Comparison of ENCODE assay signal across 8 mouse cellular contexts in genomic region chr19:20345317-20345917, GRCm38 (mm10). TPM values are rescaled to one million over a fixed set of nuclear protein-coding genes. Genes with fewer than 3 reads are reported as not detected.
DNase-seq lines count a peak whose midpoint lies in the region; ATAC-seq lines count a peak whose summit lies in the region.

No protein-coding gene starts in this region.

- H3K36me3 ChIP-seq in forebrain, embryonic 14.5 days (ENCODE audit: control insufficient read depth, insufficient read depth, low read length): no peaks in the 10 kb centered on the region

- WGBS in forebrain, embryonic 14.5 days: 10% methylated on average over 8 of the region's 8 CpGs

- ATAC-seq in forebrain, embryonic 14.5 days: peak; percentile 89

- H3K4me3 ChIP-seq in forebrain, embryonic 14.5 days (ENCODE audit: low read depth, low read length): no peak overlapping the region

- H3K9ac ChIP-seq in forebrain, embryonic 14.5 days (ENCODE audit: low read length): no peak overlapping the region

- H3K4me1 ChIP-seq in forebrain, embryonic 14.5 days (ENCODE audit: control insufficient read depth, insufficient read depth, low read length): no peaks in the 10 kb centered on the region; the same call in 1 of the 2 replicates

- no peak overlapping the region for H3K27ac ChIP-seq in forebrain, embryonic 14.5 days (ENCODE audit: low read depth, low read length)

- no peak overlapping the region for H3K4me2 ChIP-seq in forebrain, embryonic 14.5 days (ENCODE audit: low read length)

- no peaks in the 10 kb centered on the region for H3K9me3 ChIP-seq in forebrain, embryonic 14.5 days (replicated peaks; ENCODE audit: control insufficient read depth, low read length)

- H3K27me3 ChIP-seq in forebrain, embryonic 14.5 days (replicated peaks; ENCODE audit: control insufficient read depth, insufficient read depth, low read length): no peaks in the 10 kb centered on the region

- DNase-seq in Muller cell, postnatal 12 days (ENCODE audit: inconsistent ontology term): peak; percentile 78
- DNase-seq in c-Kit-positive CD71-positive TER-119-positive erythroid progenitor cells, embryonic 14.5 days (ENCODE audit: low spot score): peak; percentile 57
- DNase-seq in forebrain, embryonic 14.5 days (ENCODE audit: low spot score): peak; percentile 86
- DNase-seq in hindlimb bud, embryonic 11.5 days (ENCODE audit: extremely low spot score, low read depth, low spot score): peak; percentile 53
- peak; percentile 69 to 83 for DNase-seq in left cerebral cortex, adult 18-20 months (ENCODE audit: low spot score in 2 of 2)
- DNase-seq in mesoderm, embryonic 11.5 days (ENCODE audit: low read depth, low spot score): peak; percentile 88
- DNase-seq in right cerebral cortex, postnatal 14 days: peak; percentile 85
- DNase-seq in yolk sac, embryonic 10.5 days (ENCODE audit: low spot score): peak; percentile 28

RNA-seq across cellular contexts. Expression of gene Anxa1, which starts 45.3 kb away (rescaled TPM):
- polyA plus RNA-seq in forebrain, embryonic 14.5 days (2014; fragmentation: Nextera tagmentation; extraction: Ambion mirVana): 4.9 and 7.8 TPM in 2 replicates
- 1 to 10 TPM; 2.4 to 2.6 TPM for total RNA-seq in left cerebral cortex, adult 18-20 months (2021)

Comparison
In these comparisons a context has a peak if more than half of its experiments do, and no peak if none do; other contexts are left out.
1. DNase-seq: peak in every context shown above with its lines; median percentile 88 in mesoderm, embryonic 11.5 days; 86 in forebrain, embryonic 14.5 days; 85 in right cerebral cortex, postnatal 14 days; 78 in Muller cell, postnatal 12 days; 76 in left cerebral cortex, adult 18-20 months; 57 in c-Kit-positive CD71-positive TER-119-positive erythroid progenitor cells, embryonic 14.5 days; 53 in hindlimb bud, embryonic 11.5 days; 28 in yolk sac, embryonic 10.5 days.